8 mouse cellular contexts compared by ENCODE assay signal in genomic region chr14:79321152-79321551, GRCm38 (mm10). TPM values are rescaled to one million over a fixed set of nuclear protein-coding genes. Genes with fewer than 3 reads are reported as not detected.
DNase-seq lines count a peak whose midpoint lies in the region; ATAC-seq and TF ChIP-seq lines count a peak whose summit lies in the region.

No protein-coding gene starts in this region.

- H3K4me3 ChIP-seq in layer of hippocampus, adult 2 months = no peak overlapping the region
- H3K4me3 ChIP-seq in heart, postnatal 0 days (ENCODE audit: low read depth, low read length) = no peak overlapping the region
- H3K4me3 ChIP-seq in limb, embryonic 12.5 days (replicated peaks) = no peak overlapping the region
- no peak overlapping the region for H3K4me3 ChIP-seq in midbrain, embryonic 14.5 days (replicated peaks; ENCODE audit: low read depth, low read length)

- H3K36me3 ChIP-seq in heart, postnatal 0 days (replicated peaks; ENCODE audit: control insufficient read depth, insufficient read depth, low read length) = no peaks in the 10 kb centered on the region
- no peaks in the 10 kb centered on the region for H3K36me3 ChIP-seq in limb, embryonic 12.5 days
- no peaks in the 10 kb centered on the region for H3K36me3 ChIP-seq in midbrain, embryonic 14.5 days (ENCODE audit: control insufficient read depth, insufficient read depth, low read length)

- no peaks in the 10 kb centered on the region for H3K9me3 ChIP-seq in heart, postnatal 0 days (replicated peaks; ENCODE audit: control insufficient read depth, low read length)
- no peaks in the 10 kb centered on the region for H3K9me3 ChIP-seq in limb, embryonic 12.5 days
- no peaks in the 10 kb centered on the region for H3K9me3 ChIP-seq in midbrain, embryonic 14.5 days (ENCODE audit: control insufficient read depth, low read length)

- TF ChIP-seq POLR2A in brain, embryonic 14.5 days (IDR thresholded peaks at IDR 0.05; ENCODE audit: borderline replicate concordance, extremely low read depth, insufficient read depth, insufficient read length, poor library complexity, severe bottlenecking) = no peak

- no peak overlapping the region for H3K4me2 ChIP-seq in heart, postnatal 0 days (ENCODE audit: low read depth, low read length)
- H3K4me2 ChIP-seq in limb, embryonic 12.5 days = no peak overlapping the region
- H3K4me2 ChIP-seq in midbrain, embryonic 14.5 days (ENCODE audit: low read length) = no peak overlapping the region

- peak; percentile 66 for ATAC-seq in heart, postnatal 0 days (ENCODE audit: insufficient read depth, low read depth)
- peak; percentile 54 for ATAC-seq in limb, embryonic 12.5 days (ENCODE audit: insufficient number of reproducible peaks, insufficient read depth, low FRiP score, low TSS enrichment, low read depth)
- ATAC-seq in midbrain, embryonic 14.5 days (ENCODE audit: low FRiP score, low TSS enrichment) = peak; percentile 66; the same call in 1 of the 2 replicates

- peak; percentile 77 for TF ChIP-seq CTCF in layer of hippocampus, adult 2 months (conservative IDR thresholded peaks at IDR 0.05)
- peak; percentile 69; the same call in 1 of the 2 replicates for TF ChIP-seq CTCF in brain, embryonic 14.5 days (IDR thresholded peaks at IDR 0.05; ENCODE audit: borderline replicate concordance, extremely low read depth, insufficient read depth, insufficient read length)
- peak; percentile 70 for TF ChIP-seq CTCF in heart, postnatal 0 days (IDR thresholded peaks at IDR 0.05; ENCODE audit: low read depth)

- H3K27me3 ChIP-seq in heart, postnatal 0 days (ENCODE audit: control insufficient read depth, insufficient read depth, low read length) = no peaks in the 10 kb centered on the region
- H3K27me3 ChIP-seq in limb, embryonic 12.5 days = no peaks in the 10 kb centered on the region
- no peaks in the 10 kb centered on the region for H3K27me3 ChIP-seq in midbrain, embryonic 14.5 days (ENCODE audit: control insufficient read depth, insufficient read depth, low read length)

- H3K9ac ChIP-seq in heart, postnatal 0 days (replicated peaks; ENCODE audit: low read depth, low read length) = no peak overlapping the region
- H3K9ac ChIP-seq in limb, embryonic 12.5 days (replicated peaks) = no peak overlapping the region
- H3K9ac ChIP-seq in midbrain, embryonic 14.5 days (replicated peaks; ENCODE audit: low read length) = no peak overlapping the region

- DNase-seq in layer of hippocampus, adult 2 months (ENCODE audit: low spot score in 2 of 2) = no peak
- no peak for DNase-seq in layer of hippocampus, adult 8-10 months (ENCODE audit: low spot score in 2 of 2)
- peak; percentile 73 for DNase-seq in brain, embryonic 14.5 days (ENCODE audit: low read depth)
- no peak for DNase-seq in heart, postnatal 0 days (ENCODE audit: low spot score)
- DNase-seq in midbrain, embryonic 14.5 days = peak; percentile 71
- DNase-seq in B cell, adult 2 months = no peak
- DNase-seq in adrenal gland, adult 2 months = no peak

- peak overlapping the region; percentile 57 for H3K27ac ChIP-seq in layer of hippocampus, adult 2 months
- H3K27ac ChIP-seq in heart, postnatal 0 days (ENCODE audit: low read depth) = no peak overlapping the region
- H3K27ac ChIP-seq in limb, embryonic 12.5 days = no peak overlapping the region; the same call in 1 of the 2 replicates
- no peak overlapping the region for H3K27ac ChIP-seq in midbrain, embryonic 14.5 days (replicated peaks; ENCODE audit: low read depth, low read length)

- WGBS in heart, postnatal 0 days = 24% methylated on average over 8 of the region's 8 CpGs
- WGBS in limb, embryonic 12.5 days = 18% methylated on average over 8 of the region's 8 CpGs
- 27% methylated on average over 8 of the region's 8 CpGs for WGBS in midbrain, embryonic 14.5 days

- TF ChIP-seq EP300 in heart, postnatal 0 days (IDR thresholded peaks at IDR 0.05; ENCODE audit: low read depth) = no peak

- H3K4me1 ChIP-seq in heart, postnatal 0 days (ENCODE audit: control insufficient read depth, insufficient read depth) = no peaks in the 10 kb centered on the region
- H3K4me1 ChIP-seq in limb, embryonic 12.5 days (replicated peaks) = peaks cover 21% of the 10 kb centered on the region
- 0 out of 2 replicates have a peak, but pooled peaks cover 2% of the 10 kb centered on the region for H3K4me1 ChIP-seq in midbrain, embryonic 14.5 days (ENCODE audit: control insufficient read depth, insufficient read depth, low read length)

RNA-seq across cellular contexts. Expression of gene Rgcc, which starts 19.7 kb away (rescaled TPM):
- 10 to 100 TPM; 37.1 to 40.7 TPM for total RNA-seq in layer of hippocampus, adult 2 months (2021)
- total RNA-seq in layer of hippocampus, adult 8-10 months (2022) = 10 to 100 TPM; 32.3 to 39.8 (median 33.4) TPM
- 29.0 and 71.3 TPM in 2 replicates for polyA plus RNA-seq in brain, embryonic 14.5 days (2012; rRNA removed)
- total RNA-seq in heart, postnatal 0 days (2014; rRNA removed; ENCODE audit: low replicate concordance) = 21.4 and 43.4 TPM in 2 replicates
- 43.6 and 51.8 TPM in 2 replicates for polyA plus RNA-seq in heart, postnatal 0 days (2015; fragmentation: Nextera tagmentation; extraction: Ambion mirVana)
- polyA plus RNA-seq in limb, embryonic 12.5 days (2016; fragmentation: Nextera tagmentation; extraction: Ambion mirVana) = 25.6 and 28.6 TPM in 2 replicates
- polyA plus RNA-seq in midbrain, embryonic 14.5 days (2014; fragmentation: Nextera tagmentation; extraction: Ambion mirVana) = 19.9 and 25.0 TPM in 2 replicates
- total RNA-seq in adrenal gland, adult 2 months (2021) = 100 to 1,000 TPM; 131 to 254 TPM
- polyA plus RNA-seq in adrenal gland, adult 2 months (2012; rRNA removed) = 1,050 and 1,217 TPM in 2 replicates

Comparison
In these comparisons a context has a peak if more than half of its experiments do, and no peak if none do; other contexts are left out.
1. DNase-seq: peak in brain, embryonic 14.5 days (single experiment) and midbrain, embryonic 14.5 days (single experiment); none in layer of hippocampus, adult 2 months (0 of 2), layer of hippocampus, adult 8-10 months (0 of 2), heart, postnatal 0 days (single experiment), B cell, adult 2 months (0 of 2) and adrenal gland, adult 2 months (single experiment).
2. RNA of gene Rgcc, which starts 19.7 kb away (polyA plus RNA-seq): 1,050 to 1,217 TPM in adrenal gland, adult 2 months; 43.6 to 51.8 TPM in heart, postnatal 0 days, 29.0 to 71.3 TPM in brain, embryonic 14.5 days, 25.6 to 28.6 TPM in limb, embryonic 12.5 days and 19.9 to 25.0 TPM in midbrain, embryonic 14.5 days; every median in the first group is over 10 times any median in the second.
3. Peak in every context shown above with its lines, with median percentiles within 50 percentile points of each other: CTCF ChIP-seq and ATAC-seq.